Mouse (Mus musculus): ENCODE data around the gene Las1l. TPM values are rescaled to one million over a fixed set of nuclear protein-coding genes. Genes with fewer than 3 reads are reported as not detected.

Las1l gene
- total and polyA plus RNA-seq, 3 experiments, result 35.1 to 86.3 TPM; not detected in 1

DNA sequence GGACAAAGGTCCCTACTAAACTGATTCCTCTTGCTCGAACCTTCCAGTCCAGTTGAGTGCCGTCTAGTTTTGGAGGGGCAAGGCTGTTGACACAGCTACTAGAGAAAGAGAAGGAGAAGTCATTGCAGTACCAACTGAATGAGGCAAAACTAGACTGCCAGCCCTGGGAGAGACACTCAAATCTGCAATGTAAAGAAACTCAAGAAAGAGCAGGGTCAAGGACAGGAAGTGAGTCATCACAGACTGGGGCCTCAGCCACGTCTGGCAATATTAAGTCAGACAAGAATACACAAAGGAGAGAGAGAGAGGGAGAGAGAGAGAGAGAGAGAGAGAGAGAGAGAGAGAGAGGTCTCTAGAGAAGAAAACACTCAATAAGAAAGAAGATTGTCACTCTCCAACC is 36.4 kb upstream of the Las1l start:
- H3K9me3 ChIP-seq (replicated peaks; ENCODE audit: insufficient read depth, low read length), result no peaks in the 10 kb centered on the region
- no peaks in the 10 kb centered on the region for H3K36me3 ChIP-seq (ENCODE audit: control insufficient read depth in 1 of 2, insufficient read depth in 2 of 2, low read length in 2 of 2)
- no peak overlapping the region for H3K9ac ChIP-seq (ENCODE audit: control insufficient read depth, low read depth, low read length, poor library complexity, severe bottlenecking)
- no peak for TF ChIP-seq MXI1 (IDR thresholded peaks at IDR 0.05; ENCODE audit: low read depth, low read length)
- no peak for TF ChIP-seq ZC3H11A (IDR thresholded peaks at IDR 0.05; ENCODE audit: low read depth, low read length)
- no peak for TF ChIP-seq GABPA (IDR thresholded peaks at IDR 0.05; ENCODE audit: low read depth, low read length)
- no peak for TF ChIP-seq SIN3A (IDR thresholded peaks at IDR 0.05; ENCODE audit: low read length)
- no peak for TF ChIP-seq BHLHE40 (IDR thresholded peaks at IDR 0.05; ENCODE audit: borderline replicate concordance, low read depth, low read length)
- TF ChIP-seq POLR2AphosphoS2 (IDR thresholded peaks at IDR 0.05; ENCODE audit: low read length), result no peak
- no peak for TF ChIP-seq NRF1 (IDR thresholded peaks at IDR 0.05; ENCODE audit: insufficient read depth, low read depth, low read length, poor library complexity, severe bottlenecking)
- no peak for TF ChIP-seq USF1 (IDR thresholded peaks at IDR 0.05; ENCODE audit: low read depth, low read length)
- TF ChIP-seq CTCF (IDR thresholded peaks at IDR 0.05 in 2 of 3, conservative IDR thresholded peaks at IDR 0.05 in 1 of 3; ENCODE audit: control insufficient read depth in 1 of 3, insufficient read depth in 1 of 3, low read depth in 2 of 3, low read length in 3 of 3, poor library complexity in 1 of 3, severe bottlenecking in 1 of 3), result no peak
- no peak for TF ChIP-seq MYC (IDR thresholded peaks at IDR 0.05; ENCODE audit: low read depth, low read length)
- no peak for TF ChIP-seq MAX (IDR thresholded peaks at IDR 0.05; ENCODE audit: low read length)
- DNase-seq (ENCODE audit: low read depth, low spot score), result no peak
- H3K27me3 ChIP-seq (ENCODE audit: control insufficient read depth in 1 of 2, insufficient read depth in 2 of 2, low read length in 2 of 2), result no peaks in the 10 kb centered on the region; a peak in 1 of 4 replicates
- no peak overlapping the region for H3K27ac ChIP-seq (ENCODE audit: control insufficient read depth, low read depth, low read length)
- H3K4me3 ChIP-seq (ENCODE audit: control insufficient read depth in 1 of 2, insufficient read depth in 1 of 2, low read depth in 2 of 2, low read length in 2 of 2), result no peak overlapping the region
- no peaks in the 10 kb centered on the region for H3K4me1 ChIP-seq (ENCODE audit: control insufficient read depth in 1 of 2, insufficient read depth in 2 of 2, low read length in 2 of 2)
- no peaks in the 10 kb centered on the region for H3K79me2 ChIP-seq (ENCODE audit: control insufficient read depth, insufficient read depth, low read length, poor library complexity)

- peak overlapping the region; percentile 62 for H3K9ac ChIP-seq (ENCODE audit: control insufficient read depth, low read depth, low read length, poor library complexity, severe bottlenecking)
- peak overlapping the region; percentile 20 to 41; a peak in 3 of 4 replicates for H3K4me3 ChIP-seq (ENCODE audit: control insufficient read depth in 1 of 2, insufficient read depth in 1 of 2, low read depth in 2 of 2, low read length in 2 of 2)
- no peaks in the 10 kb centered on the region for H3K9me3 ChIP-seq (replicated peaks; ENCODE audit: insufficient read depth, low read length)
- peak; percentile 69 for DNase-seq (ENCODE audit: low read depth, low spot score)
- H3K79me2 ChIP-seq (ENCODE audit: control insufficient read depth, insufficient read depth, low read length, poor library complexity), result no peaks in the 10 kb centered on the region; the same call in 1 of the 2 replicates
- H3K36me3 ChIP-seq (ENCODE audit: control insufficient read depth in 1 of 2, insufficient read depth in 2 of 2, low read length in 2 of 2), result no peaks in the 10 kb centered on the region
- H3K27me3 ChIP-seq (ENCODE audit: control insufficient read depth in 1 of 2, insufficient read depth in 2 of 2, low read length in 2 of 2), result no peaks in the 10 kb centered on the region; a peak in 1 of 4 replicates
- TF ChIP-seq SMC3 (IDR thresholded peaks at IDR 0.05; ENCODE audit: low read depth, low read length) (no peak), TBP (IDR thresholded peaks at IDR 0.05; ENCODE audit: low read depth, low read length) (no peak), BHLHE40 (IDR thresholded peaks at IDR 0.05; ENCODE audit: borderline replicate concordance, low read depth, low read length) (no peak), MAX (IDR thresholded peaks at IDR 0.05; ENCODE audit: low read length) (no peak), ELF1 (IDR thresholded peaks at IDR 0.05; ENCODE audit: low read depth, low read length) (no peak), USF2 (IDR thresholded peaks at IDR 0.05; ENCODE audit: borderline replicate concordance in 1 of 2, insufficient read depth in 1 of 2, low read depth in 1 of 2, low read length in 2 of 2) (no peak), ZKSCAN1 (IDR thresholded peaks at IDR 0.05; ENCODE audit: low read depth, low read length) (no peak), CHD2 (IDR thresholded peaks at IDR 0.05; ENCODE audit: low read length) (no peak), ETS1 (IDR thresholded peaks at IDR 0.05; ENCODE audit: low read depth, low read length) (no peak), RAD21 (IDR thresholded peaks at IDR 0.05; ENCODE audit: low read depth, low read length) (no peak), POLR2AphosphoS2 (IDR thresholded peaks at IDR 0.05; ENCODE audit: low read length) (no peak)
- H3K4me1 ChIP-seq (ENCODE audit: control insufficient read depth in 1 of 2, insufficient read depth in 2 of 2, low read length in 2 of 2), result peaks cover 0 to 14% of the 10 kb centered on the region in 2 experiments; a peak in 2 of 4 replicates
- peak overlapping the region; percentile 63 for H3K27ac ChIP-seq (ENCODE audit: control insufficient read depth, low read depth, low read length)
Measured at GRCm38 (mm10) chrX:95969936-95970335, 13.2 kb upstream of the Las1l start.
